Mouse (Mus musculus) kidney, adult 2 months (tissue): ENCODE results near the gene Galnt9.

Experiments
- CTCF ChIP-seq: fragments of 200-500 bp; conservative IDR thresholded peaks from 2 replicates; pipeline ENCODE4 v1.5.1; 2011; ENCODE audit warnings: low read depth, mild to moderate bottlenecking, control low read depth, low read length, moderate library complexity, mixed read lengths; ENCODE audit not compliant: insufficient read depth, insufficient read length
- POLR2A ChIP-seq: fragments of 200-500 bp; IDR thresholded peaks from one replicate; pipeline ENCODE4 v1.6.1; 2011; ENCODE audit warnings: low read depth, low read length, control low read depth

- TF ChIP-seq CTCF (no peak), POLR2A (no peak)
Measured at GRCm38 (mm10) chr5:110598298-110599095, 54.3 kb downstream of the Galnt9 start.
